Mouse (Mus musculus): ENCODE data around the gene Fam178b.

The Fam178b gene

GRCm38 (mm10) chr1:36566425-36566824, 116.6 kb downstream of the Fam178b start:
- no peak for DNase-seq (ENCODE audit: low spot score in 2 of 2)

- no peak for DNase-seq (ENCODE audit: low spot score in 2 of 2)
Measured at GRCm38 (mm10) chr1:36564101-36564500, 118.9 kb downstream of the Fam178b start.

GRCm38 (mm10) chr1:36563632-36564031, 119.4 kb downstream of the Fam178b start:
- no peak for DNase-seq (ENCODE audit: low spot score in 2 of 2)

- no peak for DNase-seq (ENCODE audit: low spot score in 2 of 2)
Measured at GRCm38 (mm10) chr1:36563197-36563596, 119.8 kb downstream of the Fam178b start.

GRCm38 (mm10) chr1:36562388-36562787, 120.6 kb downstream of the Fam178b start:
- no peak for DNase-seq (ENCODE audit: low spot score in 2 of 2)

GRCm38 (mm10) chr1:36560903-36561302, 122.1 kb downstream of the Fam178b start:
- no peak for DNase-seq (ENCODE audit: low spot score in 2 of 2)

- DNase-seq (ENCODE audit: low spot score in 2 of 2): no peak
Measured at GRCm38 (mm10) chr1:36559888-36560287, 123.1 kb downstream of the Fam178b start.

GRCm38 (mm10) chr1:36559256-36559655, 123.7 kb downstream of the Fam178b start:
- no peak for DNase-seq (ENCODE audit: low spot score in 2 of 2)

- DNase-seq (ENCODE audit: low spot score in 2 of 2): peak; percentile 75 to 77
Measured at GRCm38 (mm10) chr1:36558031-36558993, 124.7 kb downstream of the Fam178b start, which contains the start of gene Sema4c. Sema4c (minus strand) TSS chr1:36558349.

- peak; percentile 91 for DNase-seq (ENCODE audit: low spot score in 2 of 2)
Measured at GRCm38 (mm10) chr1:36557457-36558011, 125.4 kb downstream of the Fam178b start.

- peak; percentile 92 to 97 for DNase-seq (ENCODE audit: low spot score in 2 of 2)
Measured at GRCm38 (mm10) chr1:36556553-36557456, 126.2 kb downstream of the Fam178b start.

GRCm38 (mm10) chr1:36555798-36556395, 127.1 kb downstream of the Fam178b start:
- no peak for DNase-seq (ENCODE audit: low spot score in 2 of 2)

- DNase-seq (ENCODE audit: low spot score in 2 of 2): no peak
Measured at GRCm38 (mm10) chr1:36554633-36555399, 128.2 kb downstream of the Fam178b start.

GRCm38 (mm10) chr1:36552506-36552905, 130.5 kb downstream of the Fam178b start:
- DNase-seq (ENCODE audit: low spot score in 2 of 2): no peak

- no peak for DNase-seq (ENCODE audit: low spot score in 2 of 2)
Measured at GRCm38 (mm10) chr1:36551904-36552303, 131.1 kb downstream of the Fam178b start.

- no peak for DNase-seq (ENCODE audit: low spot score in 2 of 2)
Measured at GRCm38 (mm10) chr1:36550075-36550863, 132.7 kb downstream of the Fam178b start.

- DNase-seq (ENCODE audit: low spot score in 2 of 2): no peak
Measured at GRCm38 (mm10) chr1:36549491-36549890, 133.5 kb downstream of the Fam178b start.

GRCm38 (mm10) chr1:36548771-36549170, 134.2 kb downstream of the Fam178b start:
- DNase-seq (ENCODE audit: low spot score in 2 of 2): no peak

GRCm38 (mm10) chr1:36547981-36548598, 134.9 kb downstream of the Fam178b start:
- DNase-seq (ENCODE audit: low spot score in 2 of 2): peak in 1 of 2 experiments; percentile 69
